Mouse (Mus musculus) ovary, postnatal 14 days (tissue): Measurements from ENCODE around the gene Myh14.

Experiments
- DNase-seq: peaks from one replicate; pipeline ENCODE4 v3.0.0; 2022; ENCODE audit warnings: low spot score

Gene Myh14

GRCm38 (mm10) chr7:44669103-44669502 is 1.5 kb downstream of the Myh14 start:
- DNase-seq, result no peak

- DNase-seq, result no peak
Observed at GRCm38 (mm10) chr7:44667996-44668738, 2.5 kb downstream of the Myh14 start.

GRCm38 (mm10) chr7:44666462-44666861 is 4.2 kb downstream of the Myh14 start:
- no peak for DNase-seq

GRCm38 (mm10) chr7:44664731-44665130 is 5.9 kb downstream of the Myh14 start:
- no peak for DNase-seq

- DNase-seq, result no peak
Observed at GRCm38 (mm10) chr7:44663546-44663945, 7.1 kb downstream of the Myh14 start.

GRCm38 (mm10) chr7:44662569-44662968 is 8.1 kb downstream of the Myh14 start:
- DNase-seq, result no peak

- DNase-seq, result peak; percentile 39
Observed at GRCm38 (mm10) chr7:44662168-44662567, 8.5 kb downstream of the Myh14 start.

GRCm38 (mm10) chr7:44661219-44661618 is 9.4 kb downstream of the Myh14 start:
- no peak for DNase-seq

- DNase-seq, result peak; percentile 47
Observed at GRCm38 (mm10) chr7:44655504-44655903, 15.1 kb downstream of the Myh14 start.

GRCm38 (mm10) chr7:44653773-44654172 is 16.9 kb downstream of the Myh14 start:
- no peak for DNase-seq

GRCm38 (mm10) chr7:44651416-44651815 is 19.2 kb downstream of the Myh14 start:
- DNase-seq, result no peak

GRCm38 (mm10) chr7:44649990-44650389 is 20.7 kb downstream of the Myh14 start:
- no peak for DNase-seq

- no peak for DNase-seq
Observed at GRCm38 (mm10) chr7:44649094-44649610, 21.5 kb downstream of the Myh14 start.

GRCm38 (mm10) chr7:44647729-44648128 is 22.9 kb downstream of the Myh14 start:
- DNase-seq, result no peak

- peak; percentile 46 for DNase-seq
Observed at GRCm38 (mm10) chr7:44647042-44647724, 23.5 kb downstream of the Myh14 start.

- no peak for DNase-seq
Observed at GRCm38 (mm10) chr7:44645951-44646350, 24.7 kb downstream of the Myh14 start.

- DNase-seq, result no peak
Observed at GRCm38 (mm10) chr7:44645256-44645655, 25.4 kb downstream of the Myh14 start.

GRCm38 (mm10) chr7:44641887-44642286 is 28.8 kb downstream of the Myh14 start:
- DNase-seq, result no peak

- no peak for DNase-seq
Observed at GRCm38 (mm10) chr7:44640843-44641605, 29.6 kb downstream of the Myh14 start.

- no peak for DNase-seq
Observed at GRCm38 (mm10) chr7:44638663-44639062, 32.0 kb downstream of the Myh14 start.

- DNase-seq, result no peak
Observed at GRCm38 (mm10) chr7:44636684-44637083, 34.0 kb downstream of the Myh14 start.

GRCm38 (mm10) chr7:44633407-44633806 is 37.2 kb downstream of the Myh14 start:
- no peak for DNase-seq

GRCm38 (mm10) chr7:44632676-44633075 is 38.0 kb downstream of the Myh14 start:
- DNase-seq, result no peak
